Mouse (Mus musculus): ENCODE data around the gene Elmod1.

DNA sequence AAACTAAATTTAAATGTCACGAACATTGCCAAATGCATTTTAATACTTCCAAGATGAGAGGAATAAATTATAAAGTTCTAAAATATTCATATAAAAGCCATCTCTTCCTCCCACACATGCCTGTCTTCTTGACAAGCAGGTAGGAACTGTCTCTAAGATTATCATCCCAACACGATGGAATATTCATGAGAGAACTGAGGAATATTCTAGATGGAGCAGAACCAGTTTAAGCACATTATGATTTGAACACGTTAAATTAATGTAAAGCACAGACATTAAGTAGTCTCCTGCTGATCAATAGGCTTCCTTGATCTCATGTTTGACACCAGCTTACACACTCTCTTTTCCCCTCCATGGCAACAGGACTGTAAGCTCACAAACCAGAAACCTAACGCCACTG, 41.7 kb downstream of the Elmod1 start:
- TF ChIP-seq CTCF (IDR thresholded peaks at IDR 0.05; ENCODE audit: insufficient read depth, low read depth, low read length) (no peak), POLR2A (IDR thresholded peaks at IDR 0.05; ENCODE audit: insufficient read depth, low read depth, low read length) (no peak)
